Mouse (Mus musculus) megakaryocyte, adult 5-6 weeks (primary cell): ENCODE results near the gene Xrn1. TPM values are rescaled to one million over a fixed set of nuclear protein-coding genes. Genes with fewer than 3 reads are reported as not detected.
"Not testable (repeated sequence)": the region's sequence is repeated elsewhere in the genome, so short reads cannot be mapped to it uniquely, and the experiment has no call there.

Experiments used
- ATAC-seq: 2 replicates; pipeline ENCODE4 v1.8.0; 2016; ENCODE audit warnings: mild to moderate bottlenecking, inconsistent platforms; ENCODE audit not compliant: poor library complexity, severe bottlenecking
- total RNA-seq, 2 experiments: library from RNA; stranded (forward) in 1 of 2; stranded (reverse) in 1 of 2; fragments of 153-499, 151-499 nt in 1 of 2; fragments of 221-1000, 200-1000 nt in 1 of 2; gene quantifications; 2 replicates each; pipeline versions ENCODE4 v1.2.3 to v1.2.4; 2015 to 2017

Gene Xrn1
- total RNA-seq, 2 experiments from 2014 or later: 29.3 to 41.5 TPM

DNA sequence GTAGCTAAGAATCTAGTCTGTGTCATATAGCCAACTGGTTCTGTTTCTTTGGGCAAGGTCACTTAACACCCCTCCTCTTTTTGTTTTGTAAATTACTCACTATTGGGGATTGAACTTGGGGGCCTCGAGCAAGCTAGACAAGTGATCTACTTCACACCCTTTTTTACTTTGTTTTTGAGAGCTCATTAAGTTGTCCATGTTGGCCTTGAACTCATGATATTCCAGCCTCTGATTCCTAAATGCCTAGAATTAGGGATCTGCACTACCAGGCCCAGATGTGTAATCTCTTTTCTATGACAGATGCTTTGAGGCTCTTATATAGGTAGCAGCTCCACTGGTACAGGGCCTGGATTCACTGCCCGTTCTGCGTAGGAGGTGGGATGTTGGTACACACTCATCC is 89.7 kb downstream of the Xrn1 start:
- ATAC-seq: no peak

DNA sequence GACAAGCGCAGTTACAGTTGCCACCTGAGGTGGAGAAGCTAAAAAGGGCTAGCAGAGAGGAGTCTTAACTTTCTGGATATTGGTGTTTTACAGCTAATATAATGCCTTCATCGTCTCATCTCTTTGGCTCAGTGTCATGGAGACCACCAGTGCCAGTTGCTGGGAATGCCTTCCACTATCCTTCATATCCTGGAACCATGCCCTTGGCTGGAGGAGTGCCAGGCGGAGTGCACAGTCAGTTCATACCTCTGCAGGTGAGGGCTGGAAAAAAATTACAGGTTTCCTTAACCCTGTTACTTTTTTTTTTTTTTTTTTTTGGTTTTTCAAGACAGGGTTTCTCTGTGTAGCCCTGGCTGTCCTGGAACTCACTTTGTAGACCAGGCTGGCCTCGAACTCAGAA is 96.9 kb downstream of the Xrn1 start:
- ATAC-seq: no peak

DNA sequence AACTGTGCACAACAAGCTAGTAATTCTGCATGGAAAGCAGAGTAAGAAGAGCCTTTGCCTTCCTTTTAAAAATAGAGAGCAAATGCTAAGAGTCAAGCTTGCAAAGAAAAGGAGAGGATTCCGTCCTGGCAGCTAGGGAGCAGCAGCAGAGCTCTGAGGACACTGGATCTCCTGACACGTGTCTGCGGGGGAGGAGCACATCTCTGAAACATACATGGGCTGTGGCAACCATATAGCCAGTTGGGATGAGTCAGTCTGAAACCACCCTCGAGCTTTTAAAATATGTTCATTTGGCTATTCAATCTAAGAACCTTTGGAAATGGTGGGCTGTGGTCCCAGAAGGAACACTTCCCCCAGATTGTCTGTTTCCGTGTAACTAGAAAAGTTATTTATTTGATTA is 100.3 kb downstream of the Xrn1 start:
- ATAC-seq: no peak

DNA sequence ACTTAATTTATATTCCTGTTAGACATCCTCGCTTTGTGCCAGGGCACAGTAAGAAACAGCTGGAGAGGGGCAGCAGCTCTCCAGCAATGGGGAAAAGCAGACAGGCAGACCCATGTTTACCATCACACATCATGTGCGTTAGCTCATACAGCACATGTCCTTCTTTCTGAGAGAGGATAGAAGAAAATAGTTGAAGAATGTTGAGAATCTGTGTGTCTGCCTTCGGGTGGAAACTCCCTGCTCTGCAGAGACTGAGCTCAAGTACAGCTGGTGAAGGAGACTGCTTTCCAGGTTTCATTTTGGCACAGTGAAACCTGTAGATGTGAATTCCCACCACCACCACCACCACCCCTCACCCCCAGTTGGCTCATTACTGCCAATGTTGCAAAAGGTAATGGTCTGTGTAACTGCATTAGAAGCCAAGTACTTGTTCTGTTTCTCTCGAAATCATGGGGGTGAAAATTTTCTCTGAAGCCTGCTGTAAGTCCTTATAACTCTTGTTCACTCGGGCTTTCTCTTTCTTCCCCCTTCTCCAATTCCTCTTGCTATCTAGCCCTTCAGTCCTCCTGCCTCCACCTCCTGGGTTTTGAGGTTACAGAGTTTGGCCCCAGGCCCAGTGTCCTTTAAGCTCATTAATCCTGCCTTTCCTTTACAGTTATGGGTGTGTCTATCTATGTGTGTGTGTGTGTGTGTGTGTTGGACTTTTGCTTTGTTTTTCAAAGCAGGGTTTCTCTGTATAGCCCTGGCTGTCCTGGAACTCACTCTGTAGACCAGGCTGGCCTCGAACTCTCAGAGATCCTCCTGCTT is 102.1 kb downstream of the Xrn1 start:
- ATAC-seq: no peak

DNA sequence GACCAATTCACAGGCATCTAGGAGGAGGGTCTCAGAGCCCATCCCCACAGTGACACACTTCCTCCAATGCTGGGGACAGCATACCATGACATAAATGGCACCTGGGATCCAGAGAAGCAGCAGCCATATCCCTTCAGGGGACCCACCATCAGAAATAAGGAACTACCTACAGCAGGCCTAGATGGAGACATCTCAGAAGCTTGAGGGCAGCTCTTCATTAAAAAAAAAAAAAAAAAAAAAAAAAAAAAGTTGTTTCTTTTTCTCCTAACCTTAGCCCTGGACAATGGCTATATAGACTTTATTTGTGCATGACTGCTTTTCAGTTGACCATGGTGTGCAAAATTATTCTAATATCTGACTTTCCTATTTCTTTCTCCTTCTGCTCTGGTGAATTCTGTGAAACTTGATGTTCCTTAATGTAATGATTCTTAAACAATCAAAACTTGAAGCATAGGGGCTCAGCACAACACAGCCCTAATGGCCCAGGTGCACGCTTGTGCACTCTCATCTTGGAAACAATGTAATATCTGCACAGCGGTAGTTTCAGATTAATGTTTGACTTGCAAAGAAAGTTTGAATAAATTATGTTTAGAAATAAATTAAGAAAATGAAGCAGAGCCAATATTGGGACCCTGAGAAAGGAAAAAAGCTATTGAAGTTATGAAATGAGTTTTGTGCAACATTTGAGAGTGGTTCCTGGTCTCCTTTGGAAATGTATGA is 108.7 kb downstream of the Xrn1 start:
- ATAC-seq: no peak

DNA sequence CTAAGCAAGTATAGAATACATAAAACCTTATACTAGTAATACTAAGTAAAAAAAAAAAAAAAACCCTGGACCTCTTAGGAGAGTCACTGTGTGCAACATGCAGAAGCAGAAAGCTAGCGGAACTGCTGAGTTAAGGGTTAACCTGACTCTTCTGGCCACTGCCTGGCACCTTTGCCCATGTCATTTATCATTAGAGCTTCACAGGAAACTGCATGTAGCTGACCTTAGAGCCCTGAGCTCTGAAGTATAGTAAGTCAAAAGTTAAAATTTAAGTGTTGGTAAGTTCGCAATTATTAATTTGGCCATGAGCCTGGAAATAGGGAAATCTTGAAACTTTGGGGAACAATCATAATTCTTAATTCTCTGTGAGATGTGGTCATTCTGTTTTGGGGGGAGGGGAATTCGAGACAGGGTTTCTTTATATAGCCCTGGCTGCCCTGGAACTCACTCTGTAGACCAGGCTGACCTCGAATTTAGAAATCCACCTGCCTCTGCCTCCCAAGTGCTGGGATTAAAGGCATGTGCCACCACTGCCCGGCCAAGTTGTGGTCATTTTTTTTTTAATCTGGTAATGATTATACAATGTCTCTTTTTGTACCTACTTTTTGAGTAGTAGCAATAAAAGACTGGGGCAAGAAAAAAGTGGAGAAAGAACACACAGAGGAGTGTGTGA is 109.4 kb downstream of the Xrn1 start:
- no peak for ATAC-seq

DNA sequence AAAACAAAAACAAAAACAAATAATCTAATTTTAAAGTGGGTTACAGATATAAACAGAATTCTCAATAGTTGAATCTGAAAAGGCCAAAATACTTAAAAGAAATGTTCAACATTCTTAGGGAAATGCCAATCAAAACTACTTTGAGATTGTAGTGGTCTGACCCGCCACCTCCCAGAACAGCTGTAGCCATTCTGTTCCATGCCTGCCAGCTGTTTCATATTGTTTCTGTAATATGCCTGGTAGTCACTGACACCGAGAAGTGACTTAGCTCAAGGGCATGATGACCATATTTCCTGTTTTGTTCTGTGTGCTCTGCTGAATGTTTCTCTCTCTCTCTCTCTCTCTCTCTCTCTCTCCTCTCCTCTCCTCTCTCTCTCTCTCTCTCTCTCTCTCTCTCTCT is 112.9 kb downstream of the Xrn1 start:
- ATAC-seq: no peak

DNA sequence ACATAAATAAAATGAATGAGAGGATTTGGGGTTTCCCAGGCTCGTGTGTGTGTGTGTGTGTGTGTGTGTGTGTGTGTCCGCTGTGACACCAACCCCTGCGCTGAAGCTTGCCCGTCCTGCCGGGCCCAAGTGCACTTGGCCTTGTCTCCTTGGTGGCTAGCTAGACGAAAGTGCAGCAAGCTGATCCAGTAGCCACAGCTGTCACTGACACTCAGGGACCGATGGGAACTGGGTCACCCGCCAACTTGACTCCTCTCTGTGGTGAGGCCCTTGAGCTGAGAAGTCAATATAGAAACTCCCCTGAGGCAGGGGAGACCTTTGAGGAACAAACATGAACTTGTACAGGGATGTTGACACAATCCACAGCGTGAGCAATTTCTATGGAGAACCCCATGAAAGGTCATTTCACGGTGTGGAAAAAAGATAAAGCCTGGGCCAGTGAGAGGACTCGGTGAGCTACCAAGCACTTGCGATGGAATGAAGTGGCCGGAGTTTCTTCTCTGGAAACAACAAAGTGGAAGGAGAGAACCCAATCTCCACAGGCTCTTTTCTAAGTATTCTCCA is 124.3 kb downstream of the Xrn1 start:
- ATAC-seq: no peak

DNA sequence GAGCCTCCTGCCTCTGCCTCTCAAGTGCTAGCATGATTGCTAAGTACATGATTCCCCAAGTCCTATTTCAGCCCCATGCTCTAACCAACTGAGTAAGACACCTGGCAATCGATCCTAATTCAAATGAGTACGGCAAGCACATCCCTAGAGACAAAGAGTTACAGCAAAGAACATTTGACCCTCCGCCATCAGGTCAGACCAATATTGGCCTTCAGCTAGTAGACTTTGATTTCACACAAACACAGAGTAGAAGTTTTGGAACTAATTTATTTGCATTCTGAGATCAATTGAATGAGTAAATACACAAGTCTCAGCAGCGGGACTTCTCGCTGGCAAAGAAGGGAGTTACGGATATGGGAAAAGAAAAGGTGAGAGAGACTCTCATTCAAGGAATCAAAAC is 130.7 kb downstream of the Xrn1 start:
- no peak for ATAC-seq

DNA sequence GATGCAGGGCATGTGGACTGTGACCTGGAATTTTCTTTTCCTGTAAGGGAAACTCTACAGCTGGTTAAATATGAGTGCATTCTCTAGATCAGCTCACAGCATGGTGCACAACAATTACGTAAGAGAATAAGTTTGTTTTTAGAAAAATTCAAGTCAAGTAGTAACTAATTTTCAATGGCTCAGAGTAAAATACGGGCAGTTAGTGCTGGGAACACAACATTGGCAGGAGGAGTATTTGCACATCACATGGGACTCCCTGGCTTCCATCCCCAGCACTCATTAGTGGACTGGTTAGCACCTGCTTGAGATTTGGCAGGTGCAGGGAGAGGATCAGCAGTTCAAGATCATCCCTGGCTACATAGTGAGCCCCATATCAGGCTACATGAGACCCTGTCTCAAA is 133.1 kb downstream of the Xrn1 start:
- ATAC-seq: no peak

DNA sequence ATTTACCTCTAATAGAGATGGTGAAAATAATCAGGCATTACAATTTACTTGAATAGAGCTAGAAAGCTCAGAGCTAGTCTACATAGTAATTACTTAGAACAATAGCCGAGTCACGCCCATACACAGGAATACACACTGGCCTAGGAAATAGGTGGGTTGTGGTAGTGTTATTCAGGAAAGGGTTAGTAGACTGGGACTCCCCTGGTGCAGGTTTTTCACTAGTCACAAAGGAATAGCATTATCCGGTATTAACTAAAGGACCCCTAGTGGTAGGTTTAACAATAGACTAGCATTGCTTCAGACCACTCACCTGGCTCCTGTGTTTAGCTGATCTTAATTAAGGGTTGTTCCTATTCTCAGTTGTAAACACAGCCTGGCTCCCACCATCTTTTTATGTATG is 133.9 kb downstream of the Xrn1 start:
- ATAC-seq: not testable (repeated sequence)

DNA sequence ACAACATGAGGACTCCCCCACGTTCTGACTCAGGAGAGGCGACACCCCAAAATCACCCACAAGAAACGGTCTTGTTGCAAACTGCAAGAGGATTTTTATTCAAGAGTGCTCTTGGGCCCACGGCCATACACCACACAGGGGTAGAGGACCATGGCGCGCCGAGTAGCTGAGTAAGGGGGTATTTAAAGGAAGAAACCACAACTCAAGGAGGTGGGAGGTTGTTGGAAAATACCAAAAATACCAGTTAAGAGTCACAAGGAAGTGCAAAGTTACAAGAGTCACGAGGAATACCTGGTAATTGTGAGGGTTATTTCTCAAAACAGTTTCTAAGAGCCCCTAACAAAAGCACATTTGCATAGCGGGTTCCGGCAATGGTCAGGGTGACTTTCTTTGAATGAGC is 138.1 kb downstream of the Xrn1 start:
- ATAC-seq: not testable (repeated sequence)

DNA sequence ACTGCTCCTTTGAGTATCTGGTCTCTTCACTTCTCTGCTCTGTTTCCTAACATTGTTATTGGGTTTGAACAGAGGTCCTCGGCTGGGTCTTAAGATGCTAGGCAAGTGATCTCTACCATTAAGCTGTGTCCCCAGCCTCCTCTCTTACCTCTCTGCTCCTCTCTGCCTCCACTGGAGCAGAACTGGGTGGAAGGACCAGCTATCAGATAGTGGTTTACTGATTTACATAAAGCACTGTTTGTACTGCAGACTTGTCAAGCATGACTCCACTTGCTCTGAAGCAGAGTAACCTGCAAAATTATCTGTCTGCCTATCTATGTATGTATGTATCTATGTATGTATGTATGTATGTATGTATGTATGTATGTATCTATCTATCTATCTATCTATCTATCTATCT is 138.7 kb downstream of the Xrn1 start:
- ATAC-seq: no peak

DNA sequence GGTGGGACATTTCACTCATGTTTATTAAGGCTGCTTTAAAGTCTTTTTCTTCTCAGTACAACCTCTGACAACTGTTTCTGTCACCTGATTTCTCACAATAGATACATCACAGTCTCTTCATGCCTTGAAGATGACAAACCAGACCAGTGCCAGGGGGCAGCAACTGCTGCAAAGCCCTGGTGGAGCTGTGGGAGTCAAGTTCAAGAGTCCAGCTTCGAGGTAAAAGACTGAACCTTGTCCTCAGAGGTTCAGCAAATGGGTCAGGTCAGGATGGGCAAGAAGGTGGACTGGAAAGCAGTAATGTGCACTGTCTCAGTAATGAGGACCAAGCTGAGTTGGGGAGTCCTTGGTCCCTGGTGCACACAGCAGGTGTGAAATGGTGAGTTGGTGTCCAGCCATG is 139.8 kb downstream of the Xrn1 start:
- ATAC-seq: no peak

DNA sequence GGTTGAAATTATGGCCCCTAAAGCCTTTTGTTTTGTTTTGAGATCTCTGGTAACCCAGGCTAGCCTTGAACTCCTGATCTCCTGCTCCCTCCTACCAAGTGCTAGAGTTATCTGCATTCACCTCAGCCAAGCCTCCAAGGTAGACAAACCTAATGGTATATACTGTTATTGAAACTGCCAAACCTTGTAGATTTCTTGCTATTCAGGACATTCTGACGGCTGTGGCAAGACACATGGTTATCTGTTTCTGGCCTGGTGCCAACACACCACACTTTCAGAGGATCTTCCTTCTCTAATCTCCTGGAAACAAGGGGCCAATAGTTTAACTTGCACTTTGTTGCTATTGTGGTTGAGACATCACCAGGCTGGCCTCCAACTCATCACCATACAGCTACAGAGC is 140.6 kb downstream of the Xrn1 start:
- ATAC-seq: no peak

DNA sequence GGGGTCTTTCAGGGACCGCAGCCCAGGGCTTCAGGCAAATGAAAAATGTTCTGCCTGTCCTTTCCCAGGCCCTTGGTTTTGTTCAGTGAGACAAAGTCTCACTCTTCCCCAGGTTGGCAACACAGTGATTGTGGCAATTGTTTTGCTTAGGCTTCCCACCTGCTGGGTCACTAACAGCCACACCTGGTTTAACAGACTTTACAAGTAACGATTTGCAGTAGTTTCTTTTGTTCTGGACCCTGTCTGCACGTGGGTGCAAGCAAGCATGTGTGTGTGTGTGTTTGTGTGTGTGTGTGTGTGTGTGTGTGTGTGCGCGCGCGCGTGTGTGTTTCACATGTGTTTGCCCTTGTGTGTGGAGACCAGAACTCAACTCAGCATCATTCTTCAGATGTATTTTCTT is 148.3 kb downstream of the Xrn1 start:
- no peak for ATAC-seq

Other genes starting within 250 kb of the Xrn1 start
- gene Trpc1, start 204.4 kb upstream of the Xrn1 start, total RNA-seq (2015): 0.66 TPM in 1 of 2 replicates, not detected in the other
- gene Trpc1, start 204.4 kb upstream of the Xrn1 start, total RNA-seq (2017): 0.12 TPM in 1 of 2 replicates, not detected in the other
- gene Pls1, start 109.4 kb upstream of the Xrn1 start, total RNA-seq (2015): 0.05 TPM in 1 of 2 replicates, not detected in the other
- 0.07 TPM in 1 of 2 replicates, not detected in the other for gene Pls1, start 109.4 kb upstream of the Xrn1 start, total RNA-seq (2017)
- gene Atr, start 97.2 kb upstream of the Xrn1 start, total RNA-seq (2015): 12.7 and 13.0 TPM in 2 replicates
- 21.6 and 22.5 TPM in 2 replicates for gene Atr, start 97.2 kb upstream of the Xrn1 start, total RNA-seq (2017)
- gene Gk5, start 164.6 kb downstream of the Xrn1 start, total RNA-seq (2015): 2.4 and 3.9 TPM in 2 replicates
- 3.6 and 3.7 TPM in 2 replicates for gene Gk5, start 164.6 kb downstream of the Xrn1 start, total RNA-seq (2017)
- gene Tfdp2, start 241.5 kb downstream of the Xrn1 start, total RNA-seq (2015): 12.0 and 12.2 TPM in 2 replicates
- gene Tfdp2, start 241.5 kb downstream of the Xrn1 start, total RNA-seq (2017): 16.7 and 21.4 TPM in 2 replicates